Mouse (Mus musculus) adrenal gland, postnatal 0 days (tissue): ENCODE measurements around the gene Prkce. TPM values are rescaled to one million over a fixed set of nuclear protein-coding genes. Genes with fewer than 3 reads are reported as not detected.

Experiments used
- polyA plus RNA-seq: library from polyadenylated mRNA; unstranded; fragments of >200 nt; fragmentation: Nextera tagmentation; extraction: Ambion mirVana; gene quantifications from 2 replicates; pipeline ENCODE4 v1.2.1, GENCODE M21; 2015

Prkce gene
- 7.1 and 7.3 TPM in 2 replicates for polyA plus RNA-seq

DNA sequence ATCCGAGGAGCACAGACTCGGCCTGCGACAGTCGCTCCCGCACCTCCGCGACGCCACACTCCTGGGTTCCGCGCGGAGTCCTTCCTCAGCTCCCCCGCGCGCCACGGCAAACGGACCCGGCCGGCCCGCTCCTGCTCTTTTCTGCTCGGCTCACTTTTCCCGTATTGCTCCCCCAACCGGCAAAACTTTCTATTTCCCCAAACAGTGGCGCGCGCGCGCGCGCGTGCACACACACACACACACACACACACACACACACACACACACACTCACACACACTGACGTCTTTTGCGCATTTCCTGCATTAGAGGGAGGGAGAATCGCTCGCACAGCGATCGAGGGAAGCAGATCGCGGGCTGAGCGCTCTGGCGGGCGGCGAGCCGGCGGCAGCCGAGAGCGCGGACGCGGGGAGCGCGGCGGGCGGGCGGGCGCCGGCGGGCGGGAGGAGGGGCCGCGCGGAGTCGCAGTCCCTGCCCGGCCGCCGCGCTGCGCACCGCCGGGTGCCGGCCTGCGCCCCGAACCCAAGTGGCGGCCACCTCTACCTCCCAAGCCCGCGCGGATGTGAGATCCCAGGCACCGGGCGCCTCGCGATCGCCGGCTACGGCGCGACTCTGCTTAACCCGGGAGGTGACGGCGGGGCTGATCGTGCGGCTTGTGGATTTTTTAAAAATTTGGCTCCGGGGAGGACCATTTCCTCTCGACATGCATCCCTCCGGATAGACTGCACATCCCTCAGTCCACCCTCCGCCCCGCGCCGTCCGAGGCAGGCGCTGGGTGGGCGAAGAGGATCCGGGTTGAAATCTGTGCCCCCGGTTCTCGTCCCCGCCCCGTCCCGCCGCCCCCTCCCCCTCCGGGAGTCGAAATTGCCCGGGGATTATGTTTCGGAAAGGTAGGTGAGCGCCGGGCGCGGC is at the start of gene Prkce:
TSS of gene Prkce (plus strand) at position 466 of the 911 bp plus-strand sequence.

DNA sequence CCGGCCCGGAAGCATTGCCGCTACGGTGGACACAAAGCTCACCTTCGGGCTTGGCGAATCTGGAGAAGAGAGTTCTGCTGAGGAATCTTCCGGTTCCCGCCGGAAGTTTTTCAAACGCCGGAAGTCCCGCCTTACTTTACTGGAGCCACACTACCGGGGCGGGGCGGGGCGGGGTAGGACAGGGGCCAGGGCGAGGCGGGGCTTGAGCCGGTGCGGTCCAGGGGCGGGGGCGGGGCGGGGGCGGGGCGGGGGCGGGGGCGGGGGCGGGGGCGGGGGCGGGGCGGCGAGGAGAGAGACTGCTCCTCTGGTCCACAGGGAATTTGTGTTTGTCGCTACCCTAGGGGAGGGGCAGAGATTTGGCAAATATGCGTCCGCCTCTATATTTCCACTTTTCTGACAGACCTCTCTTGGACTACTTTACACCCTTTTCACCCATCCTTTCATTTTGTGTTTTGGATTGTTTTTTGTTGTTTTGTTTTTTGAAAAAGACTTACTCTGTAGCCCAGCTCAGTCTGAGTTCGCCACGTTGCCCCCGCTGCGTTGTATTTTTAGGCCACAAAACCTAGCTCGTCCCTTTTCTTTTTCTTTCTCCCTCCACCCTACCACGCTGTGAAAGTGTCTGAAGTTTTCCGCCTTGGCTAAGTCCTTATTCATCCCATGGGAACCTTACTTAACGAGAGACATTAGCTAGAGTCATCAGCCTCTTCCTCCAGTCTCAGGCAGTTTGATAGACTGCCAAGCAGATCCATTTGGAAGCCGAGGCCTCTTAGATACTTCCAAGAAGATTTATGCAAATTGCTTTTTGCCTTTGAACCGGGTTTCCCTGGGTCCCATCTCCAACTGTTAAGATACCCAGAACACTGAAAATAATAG is 22.3 kb upstream of the Prkce start, which contains the start of gene Srbd1:
TSS of gene Srbd1 (minus strand) at position 97 of the 873 bp plus-strand sequence.

DNA sequence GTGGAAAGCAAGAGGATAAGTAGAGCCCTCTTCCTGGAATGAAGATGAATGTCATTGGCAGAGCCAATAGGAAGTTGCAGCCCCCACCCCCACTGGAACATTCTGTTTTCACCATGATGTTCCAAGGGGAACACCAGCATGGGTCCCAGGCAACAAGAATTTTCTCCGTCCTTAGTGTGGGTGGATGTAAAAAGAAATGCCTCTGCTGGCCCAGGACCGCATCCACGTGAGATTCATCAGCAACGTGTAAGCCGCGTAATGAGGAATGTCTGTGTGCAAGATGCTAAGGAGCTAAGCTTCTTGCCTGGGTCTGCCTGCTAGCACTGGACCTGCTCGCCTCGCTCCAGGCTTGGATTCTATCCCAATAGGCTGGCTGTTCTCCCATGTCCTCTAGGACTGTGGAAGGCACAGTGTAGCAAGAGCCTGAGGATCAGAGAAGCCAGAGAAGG is 337.6 kb downstream of the Prkce start, which contains the start of gene Gm10309:
TSS of gene Gm10309 (minus strand) at position 50 of the 449 bp plus-strand sequence.

Other genes starting within 250 kb of the Prkce start
- 7.3 and 8.7 TPM in 2 replicates for gene Srbd1, start 22.6 kb upstream of the Prkce start, polyA plus RNA-seq